Mouse (Mus musculus): ENCODE data around the gene Prkag2. TPM values are rescaled to one million over a fixed set of nuclear protein-coding genes. Genes with fewer than 3 reads are reported as not detected.

Prkag2 gene
- total RNA-seq, 2 experiments from 2014 or later, result 113 to 118 TPM

- H3K27ac ChIP-seq, result no peak overlapping the region
- TF ChIP-seq CTCF (IDR thresholded peaks at IDR 0.05), result no peak
Measured at GRCm38 (mm10) chr5:25105748-25106147, 5.3 kb upstream of the Prkag2 start.

GRCm38 (mm10) chr5:25101126-25101523 lies 683 bp upstream of the Prkag2 start:
- intact Hi-C loops (cut with DNase I), result loop anchor here (5.0 kb wide), 1 partner anchor 121 kb away; the partner anchor contains the start of genes E130116L18Rik and Galnt11
- peak in 1 of 2 experiments; percentile 47 for DNase-seq (ENCODE audit: extremely low spot score in 1 of 2, low spot score in 2 of 2)
- no peak; the same call in 1 of the 2 replicates for TF ChIP-seq CTCF (IDR thresholded peaks at IDR 0.05)
- Histone ChIP-seq H3K27ac (peak overlapping the region; percentile 75), H3K4me3 (peak overlapping the region; percentile 84)

More at GRCm38 (mm10) chr5:25105748-25106147, 5.3 kb upstream of the Prkag2 start:
- H3K4me3 ChIP-seq, result no peak overlapping the region
- intact Hi-C loops (cut with DNase I), result no loop called here
- no peak for DNase-seq (ENCODE audit: extremely low spot score in 1 of 2, low spot score in 2 of 2)

- peak overlapping the region; percentile 84 for H3K4me3 ChIP-seq
- no peak for TF ChIP-seq CTCF (IDR thresholded peaks at IDR 0.05)
- peak in 1 of 2 experiments; percentile 35 for DNase-seq (ENCODE audit: extremely low spot score in 1 of 2, low spot score in 2 of 2)
- H3K27ac ChIP-seq, result peak overlapping the region; percentile 75
- intact Hi-C loops (cut with DNase I), result loop anchor here (5.0 kb wide), 1 partner anchor 122 kb away; the partner anchor contains the start of genes E130116L18Rik and Galnt11
Measured at GRCm38 (mm10) chr5:25100157-25100515, 306 bp downstream of the Prkag2 start.

DNA sequence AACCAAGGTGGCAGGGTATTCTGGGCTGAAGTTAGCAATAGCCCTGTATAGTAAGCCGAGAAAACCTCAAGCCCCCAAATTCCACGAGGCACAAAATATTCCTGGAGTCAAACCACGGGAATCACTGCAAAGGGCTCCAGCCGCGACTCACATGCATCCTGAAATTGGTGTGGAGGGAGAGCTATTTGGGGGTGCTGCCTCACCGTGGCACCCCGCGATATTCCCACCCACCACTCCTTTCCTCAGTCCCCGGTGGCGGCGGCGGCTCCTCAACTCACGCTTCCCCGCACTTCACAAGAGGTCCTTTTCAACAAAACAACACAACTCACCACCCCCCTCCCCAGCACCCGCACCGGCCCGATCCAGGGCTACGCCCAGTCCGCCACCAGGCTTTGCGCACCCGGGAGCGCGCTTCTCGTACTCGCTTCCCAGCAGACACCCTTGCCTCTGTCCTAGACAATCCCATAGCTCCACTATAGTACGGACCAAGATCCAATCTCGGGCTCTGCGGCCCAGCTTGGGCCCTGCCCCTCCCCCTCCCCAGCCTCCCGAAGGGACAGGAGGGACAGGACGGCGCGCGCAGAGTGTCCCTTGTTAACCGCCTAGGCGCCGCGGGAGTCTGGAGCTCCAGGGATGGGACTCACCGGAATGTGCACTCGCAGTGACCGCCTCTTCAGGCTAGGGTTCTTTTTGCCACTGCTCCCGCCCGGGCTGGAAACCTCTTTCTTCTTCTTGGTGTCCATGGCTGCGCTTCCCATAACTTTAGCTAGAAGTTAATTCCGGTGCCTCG lies 880 bp downstream of the Prkag2 start:
- peak; percentile 43 to 60 for DNase-seq (ENCODE audit: extremely low spot score in 1 of 2, low spot score in 2 of 2)
- no peak; the same call in 1 of the 2 replicates for TF ChIP-seq CTCF (IDR thresholded peaks at IDR 0.05)
- Histone ChIP-seq H3K4me3 (peak overlapping the region; percentile 84), H3K27ac (peak overlapping the region; percentile 75)
- intact Hi-C loops (cut with DNase I), result loop anchor here (2.0 to 5.0 kb wide), 2 partner anchors 15 to 123 kb away; partner anchors contain the start of genes E130116L18Rik and Galnt11

GRCm38 (mm10) chr5:25097891-25098290 lies 2.6 kb downstream of the Prkag2 start:
- Histone ChIP-seq H3K4me3 (peak overlapping the region; percentile 84), H3K27ac (peak overlapping the region; percentile 75)
- DNase-seq (ENCODE audit: extremely low spot score in 1 of 2, low spot score in 2 of 2), result no peak
- no peak for TF ChIP-seq CTCF (IDR thresholded peaks at IDR 0.05)
- intact Hi-C loops (cut with DNase I), result loop anchor here (2.0 kb wide), 1 partner anchor 13 kb away; no protein-coding TSS in a partner anchor

DNA sequence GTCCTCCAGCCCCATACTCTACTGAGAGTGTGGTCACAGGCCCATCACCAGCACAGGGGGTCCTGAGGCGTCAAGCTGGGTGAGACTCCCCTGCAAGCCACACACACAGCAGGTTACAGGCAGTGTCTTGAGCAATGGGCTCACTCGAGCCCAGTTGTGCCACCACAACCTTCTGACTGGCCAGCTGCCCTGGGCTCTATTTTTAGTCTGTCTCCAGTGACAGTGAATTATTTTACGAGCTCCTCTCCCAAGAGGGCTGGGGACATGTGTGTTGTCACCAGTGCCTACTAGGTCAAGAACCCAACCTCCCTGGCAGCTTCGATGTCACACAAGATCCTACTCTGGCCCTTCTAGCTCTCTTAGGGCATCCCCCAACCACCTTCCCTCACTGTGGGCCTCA lies 4.0 kb downstream of the Prkag2 start:
- no peak for TF ChIP-seq CTCF (IDR thresholded peaks at IDR 0.05)
- intact Hi-C loops (cut with DNase I), result no loop called here
- DNase-seq (ENCODE audit: extremely low spot score in 1 of 2, low spot score in 2 of 2), result no peak
- Histone ChIP-seq H3K27ac (no peak overlapping the region), H3K4me3 (no peak overlapping the region)

DNA sequence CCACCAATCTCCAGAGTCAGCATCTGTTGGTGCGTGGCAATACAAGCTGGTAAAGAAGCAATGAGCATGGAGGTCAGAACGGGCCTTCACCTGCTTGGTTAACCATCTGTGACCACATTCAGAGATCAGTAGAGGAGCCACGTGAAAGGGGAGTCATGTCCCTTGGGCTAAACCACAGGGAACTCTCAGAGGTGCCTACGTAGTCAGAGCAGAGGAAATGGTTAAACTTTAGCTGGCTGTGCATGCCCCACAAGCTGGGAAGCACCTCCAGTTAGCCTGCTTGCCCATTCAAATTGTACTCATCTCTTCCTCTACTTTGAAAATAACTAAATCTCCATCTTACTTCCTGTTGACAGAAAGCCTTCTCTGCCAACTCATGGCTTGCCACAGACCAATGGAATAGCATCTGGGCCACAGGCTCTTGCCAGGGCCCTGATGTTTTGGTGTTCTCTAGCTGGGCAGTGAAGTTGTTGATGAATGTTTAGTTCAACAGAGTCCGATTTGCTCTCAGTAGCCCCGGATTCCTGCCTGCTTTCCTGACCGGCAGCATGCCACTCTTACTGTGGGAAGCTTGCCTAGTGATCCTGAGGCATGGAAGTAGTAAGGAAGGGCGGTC lies 7.7 kb downstream of the Prkag2 start:
- H3K27ac ChIP-seq, result 0 out of 2 replicates have a peak overlapping the region, but pooled peaks have one; percentile 24
- intact Hi-C loops (cut with DNase I), result no loop called here
- no peak overlapping the region for H3K4me3 ChIP-seq
- no peak for DNase-seq (ENCODE audit: extremely low spot score in 1 of 2, low spot score in 2 of 2)
- TF ChIP-seq CTCF (IDR thresholded peaks at IDR 0.05), result no peak

- Histone ChIP-seq H3K27ac (peak overlapping the region; percentile 53), H3K4me3 (no peak overlapping the region)
- no peak for DNase-seq (ENCODE audit: extremely low spot score in 1 of 2, low spot score in 2 of 2)
- TF ChIP-seq CTCF (IDR thresholded peaks at IDR 0.05), result no peak; the same call in 1 of the 2 replicates
- intact Hi-C loops (cut with DNase I), result loop anchor here (5.0 to 10.0 kb wide), 2 partner anchors 205 to 247 kb away; partner anchors contain the start of gene Rheb
Measured at GRCm38 (mm10) chr5:25089258-25089972, 11.0 kb downstream of the Prkag2 start.

- DNase-seq (ENCODE audit: extremely low spot score in 1 of 2, low spot score in 2 of 2), result no peak
- TF ChIP-seq CTCF (IDR thresholded peaks at IDR 0.05), result no peak
- intact Hi-C loops (cut with DNase I), result loop anchor here (5.0 to 10.0 kb wide), 2 partner anchors 206 to 246 kb away; partner anchors contain the start of gene Rheb
- no peak overlapping the region for H3K4me3 ChIP-seq
- H3K27ac ChIP-seq, result peak overlapping the region; percentile 41
Measured at GRCm38 (mm10) chr5:25088633-25089032, 11.8 kb downstream of the Prkag2 start.

DNA sequence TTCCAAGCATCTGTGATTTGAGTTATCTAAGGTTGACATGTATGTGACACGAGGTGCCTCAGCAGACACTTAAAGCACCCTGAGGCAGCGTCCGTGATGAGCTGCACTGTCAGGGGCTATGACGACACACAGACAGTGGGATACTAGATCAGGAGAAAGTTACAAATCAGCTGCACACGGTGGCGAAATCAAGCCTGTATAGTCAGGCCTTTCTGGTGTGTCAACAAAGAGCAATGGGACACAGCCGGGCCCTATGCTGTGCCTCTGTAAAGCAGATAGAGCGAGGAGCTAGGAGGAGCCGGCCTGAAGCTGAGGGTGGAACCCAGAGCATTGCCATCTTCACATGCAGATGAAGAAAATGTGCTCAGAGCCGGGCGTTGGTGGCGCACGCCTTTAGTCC lies 12.3 kb downstream of the Prkag2 start:
- H3K27ac ChIP-seq, result peak overlapping the region; percentile 40; the same call in 1 of the 2 replicates
- no peak overlapping the region for H3K4me3 ChIP-seq
- intact Hi-C loops (cut with DNase I), result loop anchor here (5.0 to 10.0 kb wide), 2 partner anchors 207 to 246 kb away; partner anchors contain the start of gene Rheb
- DNase-seq (ENCODE audit: extremely low spot score in 1 of 2, low spot score in 2 of 2), result no peak
- TF ChIP-seq CTCF (IDR thresholded peaks at IDR 0.05), result no peak

- Histone ChIP-seq H3K4me3 (no peak overlapping the region), H3K27ac (peak overlapping the region; percentile 86)
- peak; percentile 43 to 49 for DNase-seq (ENCODE audit: extremely low spot score in 1 of 2, low spot score in 2 of 2)
- no peak for TF ChIP-seq CTCF (IDR thresholded peaks at IDR 0.05)
- intact Hi-C loops (cut with DNase I), result loop anchor here (2.0 to 10.0 kb wide), 3 partner anchors 74 to 245 kb away; partner anchors contain the start of gene Rheb
Measured at GRCm38 (mm10) chr5:25087064-25087463, 13.4 kb downstream of the Prkag2 start.
